Mouse (Mus musculus) lung, embryonic 14.5 days (tissue): ENCODE results near the gene Rsbn1l. TPM values are rescaled to one million over a fixed set of nuclear protein-coding genes. Genes with fewer than 3 reads are reported as not detected.
"Not testable (repeated sequence)": the region's sequence is repeated elsewhere in the genome, so short reads cannot be mapped to it uniquely, and the experiment has no call there.

Experiments used
- ATAC-seq: fragments of 200-750 bp; cut with Nextera tagmentation; 2 replicates; pipeline ENCODE4 v1.8.0; 2017; ENCODE audit warnings: mild to moderate bottlenecking, moderate TSS enrichment, moderate library complexity; ENCODE audit not compliant: insufficient read depth
- DNase-seq: peaks from one replicate; pipeline ENCODE4 v3.0.0-alpha.2; 2015
- H3K27ac ChIP-seq: fragments of 300-500 bp; sonication (generic); 2 replicates; pipeline ENCODE4 v1.5.1; 2014; ENCODE audit warnings: low read depth, mild to moderate bottlenecking, moderate library complexity
- H3K27me3 ChIP-seq: fragments of 300-500 bp; sonication (generic); 2 replicates; pipeline ENCODE4 v1.6.1; 2014; ENCODE audit warnings: low read length, control low read depth; ENCODE audit not compliant: insufficient read depth
- H3K36me3 ChIP-seq: fragments of 300-500 bp; sonication (generic); 2 replicates; pipeline ENCODE4 v1.6.1; 2014; ENCODE audit warnings: control low read depth; ENCODE audit not compliant: insufficient read depth
- H3K4me1 ChIP-seq: fragments of 300-500 bp; sonication (generic); 2 replicates; pipeline ENCODE4 v1.6.1; 2014; ENCODE audit warnings: antibody characterized with exemption, control low read depth; ENCODE audit not compliant: insufficient read depth
- H3K4me2 ChIP-seq: fragments of 300-500 bp; sonication (generic); 2 replicates; pipeline ENCODE4 v1.6.1; 2014; ENCODE audit warnings: mild to moderate bottlenecking
- H3K4me3 ChIP-seq: fragments of 300-500 bp; sonication (generic); 2 replicates; pipeline ENCODE4 v1.5.1; 2014; ENCODE audit warnings: low read depth, low read length
- H3K9ac ChIP-seq: fragments of 300-500 bp; sonication (generic); 2 replicates; pipeline ENCODE4 v1.6.1; 2014
- H3K9me3 ChIP-seq: fragments of 300-500 bp; sonication (generic); 2 replicates; pipeline ENCODE4 v1.6.1; 2016; ENCODE audit warnings: low read depth, low read length, control low read depth
- CTCF ChIP-seq: IDR thresholded peaks from 2 replicates; pipeline ENCODE4 v1.5.1; 2016; ENCODE audit warnings: antibody characterized with exemption, low read depth
- WGBS: fragments of 180-500 bp; shearing (Covaris S2); extraction: QIAGEN DNeasy Blood & Tissue Kit; methylation state at CpG from one replicate; pipeline ENCODE4 v1.1.7; 2014; 5-methylcytosine and 5-hydroxymethylcytosine counted together
- polyA plus RNA-seq: library from polyadenylated mRNA; unstranded; fragments of >200 nt; fragmentation: Nextera tagmentation; extraction: Ambion mirVana; gene quantifications from 2 replicates; pipeline ENCODE4 v1.2.1, GENCODE M21; 2014

Rsbn1l gene
- polyA plus RNA-seq, 1 experiment from 2014 or later = 6.8 TPM

DNA sequence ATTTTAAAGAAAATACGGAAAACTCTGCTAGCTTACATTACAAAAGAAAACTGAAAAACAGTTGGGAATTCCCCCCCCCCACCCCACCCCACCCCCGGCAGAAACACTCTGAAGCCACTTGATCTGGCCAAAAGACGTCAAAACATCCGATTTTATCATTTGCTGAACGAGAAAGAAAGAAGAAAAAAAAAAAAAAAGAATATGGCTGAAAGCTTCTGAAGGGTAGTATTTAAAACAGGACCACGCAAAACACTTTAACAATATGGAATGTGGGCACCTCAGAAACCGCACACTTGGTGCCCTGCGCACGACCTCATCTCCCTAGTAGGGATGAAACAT is 5.7 kb downstream of the Rsbn1l start:
- no peaks in the 10 kb centered on the region for H3K36me3 ChIP-seq
- no peak for TF ChIP-seq CTCF
- peak overlapping the region; percentile 94 for H3K9ac ChIP-seq
- ATAC-seq (no peak), DNase-seq (no peak)
- peak overlapping the region; percentile 73 for H3K4me2 ChIP-seq
- H3K4me3 ChIP-seq = peak overlapping the region; percentile 93
- no peaks in the 10 kb centered on the region for H3K9me3 ChIP-seq
- peak overlapping the region; percentile 98; the same call in 1 of the 2 replicates for H3K27ac ChIP-seq
- H3K27me3 ChIP-seq = no peaks in the 10 kb centered on the region
- peaks cover 10% of the 10 kb centered on the region; the same call in 1 of the 2 replicates for H3K4me1 ChIP-seq
- under 1% methylated on average over 9 of the region's 9 CpGs for WGBS

- WGBS = 5% methylated on average over 5 of the region's 5 CpGs
- Histone ChIP-seq H3K4me3 (peak overlapping the region; percentile 93), H3K36me3 (no peaks in the 10 kb centered on the region), H3K4me2 (peak overlapping the region; percentile 73), H3K9ac (peak overlapping the region; percentile 94), H3K4me1 (peaks cover 10% of the 10 kb centered on the region; the same call in 1 of the 2 replicates), H3K9me3 (no peaks in the 10 kb centered on the region), H3K27me3 (no peaks in the 10 kb centered on the region), H3K27ac (no peak overlapping the region)
- TF ChIP-seq CTCF = no peak
- DNase-seq (peak; percentile 17), ATAC-seq (no peak)
Measured at GRCm38 (mm10) chr5:20950093-20950492, 6.1 kb downstream of the Rsbn1l start.

GRCm38 (mm10) chr5:20946906-20947305 is 9.3 kb downstream of the Rsbn1l start:
- H3K4me1 ChIP-seq = peaks cover 5% of the 10 kb centered on the region; the same call in 1 of the 2 replicates
- no peaks in the 10 kb centered on the region for H3K9me3 ChIP-seq

DNA sequence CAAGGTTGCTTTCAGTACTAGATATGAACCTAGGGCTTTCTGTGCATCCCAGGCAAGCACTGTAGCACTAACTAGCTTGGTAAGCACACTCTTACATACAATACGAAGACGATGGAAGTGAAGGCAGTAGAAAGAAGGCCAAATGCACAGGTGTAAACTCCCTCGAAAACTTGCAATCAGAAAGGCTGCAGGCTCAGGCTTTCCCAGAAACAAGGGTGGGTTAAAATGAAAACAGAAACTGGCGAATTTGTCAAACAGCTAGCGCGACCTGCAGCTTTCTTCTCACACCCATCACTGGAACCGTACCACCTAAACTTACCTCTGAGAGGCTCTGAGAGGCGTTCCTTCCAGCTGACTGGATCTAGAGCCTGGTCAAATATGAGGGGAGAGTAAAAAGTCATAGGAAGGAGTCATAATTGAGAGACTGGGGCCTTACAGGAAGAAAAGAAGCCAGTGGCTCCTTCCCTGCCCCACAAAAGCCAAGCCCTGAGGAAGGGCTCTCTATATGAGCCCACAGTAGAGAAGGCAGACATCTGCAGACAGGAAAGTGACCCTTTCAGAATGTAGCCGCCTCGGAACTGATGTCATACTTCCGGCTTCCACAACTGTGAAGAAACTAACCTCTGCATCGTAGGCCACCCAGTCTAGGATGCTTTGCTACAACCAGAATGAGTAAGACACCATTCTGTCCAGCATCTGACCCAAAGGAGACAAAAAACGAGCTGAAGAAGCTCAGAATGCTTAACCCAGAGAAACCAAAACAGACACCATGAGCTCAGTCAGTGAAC is 11.0 kb downstream of the Rsbn1l start:
- H3K4me2 ChIP-seq = no peak overlapping the region
- H3K27ac ChIP-seq = no peak overlapping the region
- peak; percentile 51 for DNase-seq
- ATAC-seq = no peak
- H3K9me3 ChIP-seq = no peaks in the 10 kb centered on the region
- no peaks in the 10 kb centered on the region for H3K36me3 ChIP-seq
- WGBS = 64% methylated on average over 13 of the region's 13 CpGs
- no peak overlapping the region for H3K9ac ChIP-seq
- no peak for TF ChIP-seq CTCF
- no peaks in the 10 kb centered on the region for H3K27me3 ChIP-seq
- peaks cover 5% of the 10 kb centered on the region; the same call in 1 of the 2 replicates for H3K4me1 ChIP-seq
- no peak overlapping the region for H3K4me3 ChIP-seq

More at GRCm38 (mm10) chr5:20946906-20947305, 9.3 kb downstream of the Rsbn1l start:
- no peaks in the 10 kb centered on the region for H3K27me3 ChIP-seq
- TF ChIP-seq CTCF = no peak
- no peak overlapping the region for H3K4me2 ChIP-seq
- H3K9ac ChIP-seq = no peak overlapping the region
- no peak overlapping the region for H3K27ac ChIP-seq
- 91% methylated on average over 6 of the region's 6 CpGs for WGBS
- ATAC-seq (no peak), DNase-seq (no peak)
- H3K4me3 ChIP-seq = no peak overlapping the region
- H3K36me3 ChIP-seq = no peaks in the 10 kb centered on the region

GRCm38 (mm10) chr5:20943791-20944190 is 12.4 kb downstream of the Rsbn1l start:
- not testable (repeated sequence) for H3K4me2 ChIP-seq, H3K4me3 ChIP-seq, ATAC-seq, H3K9me3 ChIP-seq, DNase-seq, H3K36me3 ChIP-seq, H3K9ac ChIP-seq, H3K27me3 ChIP-seq, H3K4me1 ChIP-seq, H3K27ac ChIP-seq
- 72% methylated on average over 3 of the region's 4 CpGs for WGBS

DNA sequence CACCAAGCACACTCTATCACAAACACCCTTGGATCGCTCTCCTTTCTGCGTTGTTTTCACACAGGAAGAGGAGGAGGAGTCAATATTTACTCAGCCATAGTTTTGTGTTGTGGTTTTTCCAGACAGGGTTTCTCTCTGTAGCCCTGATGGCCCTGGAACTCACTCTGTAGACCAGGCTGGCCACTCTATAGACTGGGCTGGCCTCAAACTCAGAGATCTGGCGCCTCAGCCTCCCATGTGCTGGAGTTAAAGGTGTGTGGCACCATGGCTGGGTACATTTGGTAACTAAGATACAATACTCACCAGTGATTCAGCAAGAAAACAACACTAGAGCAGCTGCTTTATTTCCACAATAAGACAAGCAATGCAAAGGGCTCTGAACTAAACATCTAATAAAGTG is 13.7 kb downstream of the Rsbn1l start:
- WGBS = 71% methylated on average over 3 of the region's 3 CpGs
- no peak for DNase-seq
- Histone ChIP-seq H3K36me3 (no peaks in the 10 kb centered on the region), H3K27ac (no peak overlapping the region), H3K27me3 (no peaks in the 10 kb centered on the region), H3K4me2 (no peak overlapping the region), H3K4me1 (no peaks in the 10 kb centered on the region; the same call in 1 of the 2 replicates), H3K9ac (no peak overlapping the region), H3K4me3 (no peak overlapping the region), H3K9me3 (no peaks in the 10 kb centered on the region)
- ATAC-seq = no peak
- no peak for TF ChIP-seq CTCF

- H3K4me1 ChIP-seq = no peaks in the 10 kb centered on the region; the same call in 1 of the 2 replicates
- no peak overlapping the region for H3K27ac ChIP-seq
- H3K4me2 ChIP-seq = no peak overlapping the region
- H3K27me3 ChIP-seq = no peaks in the 10 kb centered on the region
- no peak for TF ChIP-seq CTCF
- H3K9ac ChIP-seq = no peak overlapping the region
- ATAC-seq = peak; percentile 32; the same call in 1 of the 2 replicates
- no peaks in the 10 kb centered on the region for H3K9me3 ChIP-seq
- H3K36me3 ChIP-seq = no peaks in the 10 kb centered on the region
- DNase-seq = peak; percentile 48
- H3K4me3 ChIP-seq = no peak overlapping the region
- 27% methylated on average over 5 of the region's 5 CpGs for whole genome bisulfite sequencing
Measured at GRCm38 (mm10) chr5:20941205-20941604, 15.0 kb downstream of the Rsbn1l start.
